Mouse (Mus musculus) neural tube, embryonic 13.5 days (tissue): ENCODE measurements at regions not wholly inside any gene's neighbourhood (a gene's known extent, or its start where the extent isn't known, plus 50 kb on each side); places are given as distances from the start of the nearest gene placed in this dataset.

Source experiments
- ATAC-seq: fragments of 200-750 bp; cut with Nextera tagmentation; 2 replicates; pipeline ENCODE4 v1.8.0; 2017; ENCODE audit warnings: low read depth, mild to moderate bottlenecking, moderate TSS enrichment, moderate library complexity
- H3K27ac ChIP-seq: fragments of 300-500 bp; sonication (generic); replicated peaks from 2 replicates; pipeline ENCODE4 v1.5.1; 2015; ENCODE audit warnings: moderate library complexity, mild to moderate bottlenecking, inconsistent platforms
- H3K27me3 ChIP-seq: fragments of 300-500 bp; sonication (generic); 2 replicates; pipeline ENCODE4 v1.6.1; 2015; ENCODE audit warnings: mild to moderate bottlenecking, inconsistent platforms
- H3K36me3 ChIP-seq: fragments of 300-500 bp; sonication (generic); 2 replicates; pipeline ENCODE4 v1.6.1; 2015; ENCODE audit warnings: mild to moderate bottlenecking, inconsistent platforms
- H3K4me1 ChIP-seq: fragments of 300-500 bp; sonication (generic); replicated peaks from 2 replicates; pipeline ENCODE4 v1.6.1; 2015; ENCODE audit warnings: inconsistent platforms
- H3K4me2 ChIP-seq: fragments of 300-500 bp; sonication (generic); 2 replicates; pipeline ENCODE4 v1.6.1; 2015; ENCODE audit warnings: inconsistent platforms, mild to moderate bottlenecking, moderate library complexity
- H3K4me3 ChIP-seq: fragments of 300-500 bp; sonication (generic); 2 replicates; pipeline ENCODE4 v1.5.1; 2015; ENCODE audit warnings: mild to moderate bottlenecking, inconsistent platforms
- H3K9ac ChIP-seq: fragments of 300-500 bp; sonication (generic); 2 replicates; pipeline ENCODE4 v1.6.1; 2015; ENCODE audit warnings: moderate library complexity, mild to moderate bottlenecking, inconsistent platforms
- H3K9me3 ChIP-seq: fragments of 300-500 bp; sonication (generic); 2 replicates; pipeline ENCODE4 v1.6.1; 2016; ENCODE audit warnings: inconsistent platforms
- WGBS: fragments of 180-500 bp; shearing (Covaris S2); methylation state at CpG from one replicate; pipeline ENCODE4 v1.1.7; 2015; 5-methylcytosine and 5-hydroxymethylcytosine counted together

- ATAC-seq: no peak
- 89% methylated on average over 7 of the region's 7 CpGs for WGBS
Observed at GRCm38 (mm10) chr2:46218336-46218957, 1101.3 kb upstream of the Zeb2 start.

DNA sequence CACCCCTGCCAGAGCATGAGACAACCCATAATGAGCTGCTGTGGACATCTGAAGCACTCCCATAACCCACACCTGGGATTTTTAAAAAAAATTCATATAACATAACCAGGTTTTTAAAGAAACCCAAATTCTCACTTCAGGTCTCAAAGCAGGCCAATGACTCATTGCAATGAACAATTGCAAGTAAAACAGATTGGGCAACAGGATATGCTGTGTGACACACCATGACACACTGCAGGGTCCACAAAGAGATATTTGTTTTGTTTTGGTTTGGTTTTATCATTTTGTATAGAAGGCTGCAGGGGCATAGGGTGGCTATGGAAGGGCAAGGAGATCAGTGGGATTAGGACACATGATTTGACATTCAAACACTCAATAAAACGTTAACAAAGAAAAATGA is 1082.1 kb upstream of the Zeb2 start:
- H3K4me2 ChIP-seq: no peak overlapping the region
- WGBS: 61% methylated on average over 1 of the region's 1 CpGs
- H3K9me3 ChIP-seq: no peaks in the 10 kb centered on the region
- no peak overlapping the region for H3K4me3 ChIP-seq
- no peaks in the 10 kb centered on the region for H3K36me3 ChIP-seq
- H3K27ac ChIP-seq: no peak overlapping the region
- no peak for ATAC-seq
- no peaks in the 10 kb centered on the region for H3K4me1 ChIP-seq
- no peak overlapping the region for H3K9ac ChIP-seq
- H3K27me3 ChIP-seq: no peaks in the 10 kb centered on the region

More at GRCm38 (mm10) chr2:46218336-46218957, 1101.3 kb upstream of the Zeb2 start:
- Histone ChIP-seq H3K4me1 (no peaks in the 10 kb centered on the region), H3K4me2 (no peak overlapping the region), H3K9ac (no peak overlapping the region), H3K36me3 (no peaks in the 10 kb centered on the region), H3K27me3 (no peaks in the 10 kb centered on the region), H3K27ac (no peak overlapping the region), H3K9me3 (no peaks in the 10 kb centered on the region), H3K4me3 (no peak overlapping the region)

GRCm38 (mm10) chr2:46187265-46187888 is 1070.2 kb upstream of the Zeb2 start:
- H3K9ac ChIP-seq: no peak overlapping the region
- no peak overlapping the region for H3K27ac ChIP-seq
- no peak overlapping the region for H3K4me2 ChIP-seq
- no peak overlapping the region for H3K4me3 ChIP-seq
- no peaks in the 10 kb centered on the region for H3K36me3 ChIP-seq
- no peaks in the 10 kb centered on the region for H3K9me3 ChIP-seq
- H3K27me3 ChIP-seq: no peaks in the 10 kb centered on the region
- no peaks in the 10 kb centered on the region for H3K4me1 ChIP-seq
- ATAC-seq: no peak

DNA sequence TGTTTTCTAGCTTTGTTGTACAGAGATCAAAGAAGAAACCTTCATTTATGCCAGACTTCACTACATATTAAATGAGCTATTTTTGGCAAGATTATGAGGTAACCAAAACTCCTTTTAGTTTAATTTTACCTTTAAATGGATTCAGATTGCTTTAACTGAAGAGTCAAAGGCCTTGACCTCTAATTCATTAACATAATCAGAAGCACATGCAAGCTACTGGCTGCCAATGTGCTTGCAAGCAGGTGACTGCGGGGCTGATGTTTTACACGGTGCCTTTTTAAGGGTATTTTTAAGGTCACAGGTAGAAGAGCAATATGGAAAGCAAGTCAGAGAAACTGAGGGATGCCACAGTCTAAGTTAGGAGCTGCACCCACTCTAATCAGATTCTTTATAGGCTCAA is 1066.0 kb upstream of the Zeb2 start:
- Histone ChIP-seq H3K27me3 (no peaks in the 10 kb centered on the region), H3K27ac (no peak overlapping the region), H3K4me1 (no peaks in the 10 kb centered on the region), H3K4me2 (no peak overlapping the region), H3K9ac (no peak overlapping the region), H3K36me3 (no peaks in the 10 kb centered on the region), H3K4me3 (no peak overlapping the region), H3K9me3 (no peaks in the 10 kb centered on the region)
- 82% methylated on average over 2 of the region's 2 CpGs for WGBS
- ATAC-seq: no peak

- H3K9ac ChIP-seq: no peak overlapping the region
- ATAC-seq: no peak
- WGBS: 41% methylated on average over 4 of the region's 4 CpGs
Observed at GRCm38 (mm10) chr2:46179741-46180140, 1062.5 kb upstream of the Zeb2 start.

GRCm38 (mm10) chr2:46168488-46168887 is 1051.3 kb upstream of the Zeb2 start:
- Histone ChIP-seq H3K9me3 (no peaks in the 10 kb centered on the region), H3K27me3 (no peaks in the 10 kb centered on the region), H3K9ac (no peak overlapping the region), H3K27ac (no peak overlapping the region), H3K4me3 (no peak overlapping the region), H3K36me3 (no peaks in the 10 kb centered on the region), H3K4me1 (no peaks in the 10 kb centered on the region), H3K4me2 (no peak overlapping the region)
- 63% methylated on average over 1 of the region's 1 CpGs for WGBS
- ATAC-seq: no peak

More at GRCm38 (mm10) chr2:46179741-46180140, 1062.5 kb upstream of the Zeb2 start:
- no peaks in the 10 kb centered on the region for H3K9me3 ChIP-seq
- H3K4me3 ChIP-seq: no peak overlapping the region
- no peak overlapping the region for H3K4me2 ChIP-seq
- no peaks in the 10 kb centered on the region for H3K27me3 ChIP-seq
- no peaks in the 10 kb centered on the region for H3K4me1 ChIP-seq
- no peak overlapping the region for H3K27ac ChIP-seq
- no peaks in the 10 kb centered on the region for H3K36me3 ChIP-seq

DNA sequence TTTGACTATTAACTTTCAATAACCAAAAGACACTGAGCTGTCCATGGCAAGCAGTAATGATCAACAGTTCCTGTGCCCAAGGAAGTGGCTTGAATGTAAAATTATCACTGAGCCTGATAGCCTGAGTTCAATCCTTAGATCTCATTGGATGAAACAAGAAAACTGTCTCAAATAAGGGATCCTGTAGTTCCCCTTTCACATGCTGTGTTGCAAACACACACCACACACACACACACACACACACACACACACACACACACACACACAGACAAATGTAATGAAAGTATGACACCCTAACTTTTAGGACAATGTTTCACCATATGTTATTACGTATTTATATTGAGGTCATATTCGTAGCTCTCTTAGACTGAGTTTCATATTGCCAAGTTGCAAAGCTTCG is 1032.7 kb upstream of the Zeb2 start:
- no peak for ATAC-seq
- 90% methylated on average over 3 of the region's 3 CpGs for WGBS

GRCm38 (mm10) chr2:46119871-46120270 is 1002.7 kb upstream of the Zeb2 start:
- H3K4me2 ChIP-seq: no peak overlapping the region
- no peaks in the 10 kb centered on the region for H3K4me1 ChIP-seq
- no peaks in the 10 kb centered on the region for H3K36me3 ChIP-seq
- no peaks in the 10 kb centered on the region for H3K9me3 ChIP-seq
- no peak overlapping the region for H3K9ac ChIP-seq
- no peak overlapping the region for H3K27ac ChIP-seq
- no peak for ATAC-seq
- 85% methylated on average over 3 of the region's 3 CpGs for WGBS
- H3K27me3 ChIP-seq: no peaks in the 10 kb centered on the region
- H3K4me3 ChIP-seq: no peak overlapping the region

More for the DNA sequence above, 1032.7 kb upstream of the Zeb2 start:
- H3K27me3 ChIP-seq: no peaks in the 10 kb centered on the region
- H3K9ac ChIP-seq: no peak overlapping the region
- H3K4me2 ChIP-seq: no peak overlapping the region
- H3K27ac ChIP-seq: no peak overlapping the region
- H3K36me3 ChIP-seq: no peaks in the 10 kb centered on the region
- H3K4me1 ChIP-seq: no peaks in the 10 kb centered on the region
- H3K4me3 ChIP-seq: no peak overlapping the region
- H3K9me3 ChIP-seq: no peaks in the 10 kb centered on the region

DNA sequence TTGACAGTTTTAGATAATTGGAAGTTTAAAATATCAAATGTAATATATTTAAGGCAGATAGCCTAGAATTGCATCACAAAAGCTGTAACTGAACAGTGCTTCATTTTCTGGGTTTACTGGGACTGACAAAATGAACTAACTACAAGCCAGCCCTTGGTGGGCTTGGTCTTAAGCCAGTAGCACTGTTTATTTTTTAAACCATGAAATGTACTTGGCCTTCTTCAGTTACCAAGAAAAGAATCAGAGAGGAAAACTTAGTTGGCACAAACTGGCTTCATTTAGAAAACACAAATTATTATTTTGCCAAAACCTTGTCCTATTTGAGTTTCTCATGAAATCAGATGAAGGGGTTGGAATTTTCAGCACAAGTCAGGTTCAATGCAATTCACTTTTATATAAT is 989.8 kb upstream of the Zeb2 start:
- no peak for ATAC-seq
- H3K9me3 ChIP-seq: no peaks in the 10 kb centered on the region
- H3K27me3 ChIP-seq: no peaks in the 10 kb centered on the region

GRCm38 (mm10) chr2:46065034-46065802 is 948.0 kb upstream of the Zeb2 start:
- no peak overlapping the region for H3K27ac ChIP-seq
- no peaks in the 10 kb centered on the region for H3K9me3 ChIP-seq
- H3K4me3 ChIP-seq: no peak overlapping the region
- no peaks in the 10 kb centered on the region; the same call in 1 of the 2 replicates for H3K4me1 ChIP-seq
- H3K27me3 ChIP-seq: no peaks in the 10 kb centered on the region
- ATAC-seq: no peak
- 70% methylated on average over 7 of the region's 7 CpGs for WGBS
- no peak overlapping the region for H3K9ac ChIP-seq
- H3K36me3 ChIP-seq: no peaks in the 10 kb centered on the region
- no peak overlapping the region for H3K4me2 ChIP-seq

More for the DNA sequence above, 989.8 kb upstream of the Zeb2 start:
- H3K4me2 ChIP-seq: no peak overlapping the region
- no peak overlapping the region for H3K9ac ChIP-seq
- no peak overlapping the region for H3K4me3 ChIP-seq
- H3K36me3 ChIP-seq: no peaks in the 10 kb centered on the region
- no peak overlapping the region for H3K27ac ChIP-seq
- no peaks in the 10 kb centered on the region for H3K4me1 ChIP-seq

- H3K4me3 ChIP-seq: no peak overlapping the region
- H3K4me2 ChIP-seq: no peak overlapping the region
- no peaks in the 10 kb centered on the region for H3K4me1 ChIP-seq
- no peaks in the 10 kb centered on the region for H3K27me3 ChIP-seq
- WGBS: 90% methylated on average over 8 of the region's 8 CpGs
- H3K27ac ChIP-seq: no peak overlapping the region
- no peaks in the 10 kb centered on the region for H3K9me3 ChIP-seq
- H3K36me3 ChIP-seq: no peaks in the 10 kb centered on the region
- no peak overlapping the region for H3K9ac ChIP-seq
- ATAC-seq: no peak
Observed at GRCm38 (mm10) chr2:46055729-46056128, 938.5 kb upstream of the Zeb2 start.

DNA sequence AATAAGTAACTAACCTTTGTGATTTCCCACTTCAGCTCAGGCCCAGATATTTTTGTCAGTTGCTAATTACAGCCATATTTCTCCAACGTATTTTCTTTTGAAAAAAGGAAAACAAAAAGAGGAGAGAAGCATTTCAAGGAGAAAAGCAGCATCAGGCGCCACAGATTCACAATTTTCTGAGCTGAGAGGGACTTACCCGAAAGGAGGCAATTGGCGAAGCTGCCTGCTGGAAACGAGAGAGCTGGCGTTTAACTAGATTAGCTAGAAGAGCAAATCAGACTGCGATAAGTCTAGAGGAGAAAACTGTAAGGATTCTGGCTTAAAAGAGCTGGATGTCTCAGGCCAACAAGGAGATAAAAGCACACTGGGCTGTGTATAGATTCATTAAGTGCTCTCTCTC is 937.7 kb upstream of the Zeb2 start:
- H3K9me3 ChIP-seq: no peaks in the 10 kb centered on the region
- WGBS: 78% methylated on average over 7 of the region's 7 CpGs
- no peak for ATAC-seq

More for the DNA sequence above, 937.7 kb upstream of the Zeb2 start:
- H3K4me1 ChIP-seq: no peaks in the 10 kb centered on the region
- H3K36me3 ChIP-seq: no peaks in the 10 kb centered on the region
- no peak overlapping the region for H3K27ac ChIP-seq
- no peak overlapping the region for H3K4me3 ChIP-seq
- H3K4me2 ChIP-seq: no peak overlapping the region
- no peak overlapping the region for H3K9ac ChIP-seq
- no peaks in the 10 kb centered on the region for H3K27me3 ChIP-seq
